In the genomic region with DNA sequence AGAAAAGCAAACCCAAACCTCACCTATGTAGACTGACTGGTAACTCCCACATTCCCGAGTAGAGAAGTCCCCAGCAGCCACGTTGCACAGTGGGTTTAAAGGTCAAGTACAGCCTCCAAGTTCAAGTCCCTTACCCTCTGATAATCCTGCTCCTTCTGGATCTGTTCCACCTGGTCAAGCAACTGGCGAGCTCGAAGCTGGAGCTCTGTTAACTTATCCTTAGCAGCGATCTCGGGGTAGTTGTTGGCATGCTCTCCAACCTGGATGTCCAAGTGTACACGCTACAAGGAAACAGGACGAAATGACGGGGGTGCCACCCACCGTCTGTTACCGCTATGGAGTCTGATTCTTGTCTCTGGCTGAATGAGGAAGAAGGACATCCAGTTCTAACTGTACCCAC, we compare ENCODE assay signal across 8 mouse cellular contexts. TPM values are rescaled to one million over a fixed set of nuclear protein-coding genes. Genes with fewer than 3 reads are reported as not detected.
A peak's percentile ranks its signal among the peaks of the same experiment; 100 is the strongest.
DNase-seq lines count a peak whose midpoint lies in the region; ATAC-seq lines count a peak whose summit lies in the region.

No protein-coding gene starts in this region.

- H3K4me3 ChIP-seq in embryonic facial prominence, embryonic 12.5 days: peak overlapping the region; percentile 89
- peak overlapping the region; percentile 97 for H3K4me3 ChIP-seq in midbrain, embryonic 15.5 days

- 65% methylated on average over 11 of the region's 11 CpGs for WGBS in embryonic facial prominence, embryonic 12.5 days
- WGBS in midbrain, embryonic 15.5 days: 62% methylated on average over 11 of the region's 11 CpGs

- no peaks in the 10 kb centered on the region for H3K27me3 ChIP-seq in embryonic facial prominence, embryonic 12.5 days
- H3K27me3 ChIP-seq in midbrain, embryonic 15.5 days (replicated peaks): no peaks in the 10 kb centered on the region

- H3K27ac ChIP-seq in embryonic facial prominence, embryonic 12.5 days: no peak overlapping the region
- H3K27ac ChIP-seq in midbrain, embryonic 15.5 days: 0 out of 2 replicates have a peak overlapping the region, but pooled peaks have one; percentile 87

- peaks cover 13% of the 10 kb centered on the region for H3K4me1 ChIP-seq in embryonic facial prominence, embryonic 12.5 days
- H3K4me1 ChIP-seq in midbrain, embryonic 15.5 days: peaks cover 30% of the 10 kb centered on the region

- H3K36me3 ChIP-seq in embryonic facial prominence, embryonic 12.5 days: peaks cover 18% of the 10 kb centered on the region
- peaks cover 26% of the 10 kb centered on the region for H3K36me3 ChIP-seq in midbrain, embryonic 15.5 days (replicated peaks)

- no peaks in the 10 kb centered on the region for H3K9me3 ChIP-seq in embryonic facial prominence, embryonic 12.5 days
- H3K9me3 ChIP-seq in midbrain, embryonic 15.5 days: no peaks in the 10 kb centered on the region

- peak; percentile 45 for DNase-seq in kidney, adult 11 months
- DNase-seq in kidney, postnatal 10 days: no peak
- peak; percentile 39 to 42 for DNase-seq in kidney, adult 8-10 months
- DNase-seq in ovary, postnatal 36 days (ENCODE audit: low spot score): no peak
- no peak for DNase-seq in yolk sac, embryonic 10.5 days (ENCODE audit: low spot score)

- peak overlapping the region; percentile 79 for H3K9ac ChIP-seq in embryonic facial prominence, embryonic 12.5 days
- peak overlapping the region; percentile 96 for H3K9ac ChIP-seq in midbrain, embryonic 15.5 days

- ATAC-seq in embryonic facial prominence, embryonic 12.5 days (ENCODE audit: insufficient number of reproducible peaks, insufficient read depth, low FRiP score, low TSS enrichment): no peak
- ATAC-seq in midbrain, embryonic 15.5 days (replicated peaks): no peak
- ATAC-seq in megakaryocyte progenitor cell, adult 5-6 weeks (replicated peaks; ENCODE audit: poor library complexity): no peak

- H3K4me2 ChIP-seq in embryonic facial prominence, embryonic 12.5 days (replicated peaks): peak overlapping the region; percentile 72
- peak overlapping the region; percentile 88 for H3K4me2 ChIP-seq in midbrain, embryonic 15.5 days

RNA-seq across cellular contexts. Expression of gene Tmed4, which starts 1.1 kb away (rescaled TPM):
- 114 and 116 TPM in 2 replicates for polyA plus RNA-seq in embryonic facial prominence, embryonic 12.5 days (2016; fragmentation: Nextera tagmentation; extraction: Ambion mirVana)
- 123 and 128 TPM in 2 replicates for polyA plus RNA-seq in midbrain, embryonic 15.5 days (2015; fragmentation: Nextera tagmentation; extraction: Ambion mirVana)
- total RNA-seq in megakaryocyte progenitor cell, adult 5-6 weeks (2015): 54.5 and 60.0 TPM in 2 replicates
- total RNA-seq in megakaryocyte progenitor cell, adult 5-6 weeks (2017): 54.8 and 63.7 TPM in 2 replicates

RNA-seq across cellular contexts. Expression of gene Ddx56, which starts 6.0 kb away (rescaled TPM):
- 105 and 106 TPM in 2 replicates for polyA plus RNA-seq in embryonic facial prominence, embryonic 12.5 days (2016; fragmentation: Nextera tagmentation; extraction: Ambion mirVana)
- 71.4 and 72.2 TPM in 2 replicates for polyA plus RNA-seq in midbrain, embryonic 15.5 days (2015; fragmentation: Nextera tagmentation; extraction: Ambion mirVana)
- 34.7 and 44.6 TPM in 2 replicates for total RNA-seq in megakaryocyte progenitor cell, adult 5-6 weeks (2015)
- 44.6 and 51.4 TPM in 2 replicates for total RNA-seq in megakaryocyte progenitor cell, adult 5-6 weeks (2017)

RNA-seq across cellular contexts. Expression of gene Ogdh, which starts 17.8 kb away (rescaled TPM):
- polyA plus RNA-seq in embryonic facial prominence, embryonic 12.5 days (2016; fragmentation: Nextera tagmentation; extraction: Ambion mirVana): 96.0 and 99.9 TPM in 2 replicates
- 118 and 126 TPM in 2 replicates for polyA plus RNA-seq in midbrain, embryonic 15.5 days (2015; fragmentation: Nextera tagmentation; extraction: Ambion mirVana)
- total RNA-seq in megakaryocyte progenitor cell, adult 5-6 weeks (2015): 110 and 113 TPM in 2 replicates
- 84.7 and 91.1 TPM in 2 replicates for total RNA-seq in megakaryocyte progenitor cell, adult 5-6 weeks (2017)

RNA-seq across cellular contexts. Expression of gene Npc1l1, which starts 43.7 kb away (rescaled TPM):
- 0.05 and 0.08 TPM in 2 replicates for polyA plus RNA-seq in embryonic facial prominence, embryonic 12.5 days (2016; fragmentation: Nextera tagmentation; extraction: Ambion mirVana)
- polyA plus RNA-seq in midbrain, embryonic 15.5 days (2015; fragmentation: Nextera tagmentation; extraction: Ambion mirVana): 0.06 and 0.08 TPM in 2 replicates
- not detected in 2 replicates for total RNA-seq in megakaryocyte progenitor cell, adult 5-6 weeks (2015)
- total RNA-seq in megakaryocyte progenitor cell, adult 5-6 weeks (2017): not detected in 2 replicates

Comparison
In these comparisons a context has a peak if more than half of its experiments do, and no peak if none do; other contexts are left out.
1. DNase-seq: peak in kidney, adult 11 months (single experiment) and kidney, adult 8-10 months (2 of 2); none in kidney, postnatal 10 days (single experiment), ovary, postnatal 36 days (single experiment) and yolk sac, embryonic 10.5 days (single experiment).